Mouse (Mus musculus): ENCODE data around the gene Bicdl1.

DNA sequence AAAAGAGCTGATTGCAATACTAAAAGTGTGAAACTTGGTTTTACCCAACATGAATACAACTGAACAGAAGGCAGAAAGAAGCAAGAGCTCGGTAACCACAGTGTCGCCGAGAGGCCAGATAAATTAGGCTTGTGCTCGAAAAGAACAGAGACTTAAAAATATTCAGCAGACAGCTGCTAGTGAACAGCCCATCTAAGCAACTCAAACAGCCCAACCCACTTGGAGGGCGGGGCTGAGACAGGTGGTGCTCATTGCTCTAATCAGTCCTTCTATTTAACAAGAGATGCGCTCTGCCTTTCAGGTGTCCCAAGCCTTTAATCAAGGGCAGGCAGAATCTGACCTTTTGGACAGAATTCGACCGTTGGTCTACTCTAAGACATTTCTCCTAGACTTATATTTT lies 4.8 kb downstream of the Bicdl1 start:
- TF ChIP-seq POLR2A (IDR thresholded peaks at IDR 0.05; ENCODE audit: insufficient read depth, low read depth, low read length) (no peak), CTCF (IDR thresholded peaks at IDR 0.05) (no peak), EP300 (IDR thresholded peaks at IDR 0.05; ENCODE audit: insufficient read depth, low read depth, low read length) (no peak)
